Mouse (Mus musculus) stomach, embryonic 15.5 days (tissue): ENCODE measurements at regions not wholly inside any gene's neighbourhood (a gene's known extent, or its start where the extent isn't known, plus 50 kb on each side); places are given as distances from the start of the nearest gene placed in this dataset.

Source experiments
- ATAC-seq: fragments of 200-750 bp; cut with Nextera tagmentation; 2 replicates; pipeline ENCODE4 v1.8.0; 2017; ENCODE audit warnings: low read depth, moderate number of reproducible peaks, moderate TSS enrichment; ENCODE audit not compliant: insufficient read depth, low FRiP score
- H3K27ac ChIP-seq: fragments of 300-500 bp; sonication (generic); 2 replicates; pipeline ENCODE4 v1.5.1; 2015; ENCODE audit warnings: mild to moderate bottlenecking, inconsistent platforms
- H3K27me3 ChIP-seq: fragments of 300-500 bp; sonication (generic); replicated peaks from 2 replicates; pipeline ENCODE4 v1.6.1; 2015; ENCODE audit warnings: inconsistent platforms
- H3K36me3 ChIP-seq: fragments of 300-500 bp; sonication (generic); 2 replicates; pipeline ENCODE4 v1.6.1; 2015; ENCODE audit warnings: inconsistent platforms
- H3K4me1 ChIP-seq: fragments of 300-500 bp; sonication (generic); 2 replicates; pipeline ENCODE4 v1.6.1; 2015; ENCODE audit warnings: inconsistent platforms
- H3K4me2 ChIP-seq: fragments of 300-500 bp; sonication (generic); 2 replicates; pipeline ENCODE4 v1.6.1; 2015; ENCODE audit warnings: mild to moderate bottlenecking, inconsistent platforms
- H3K4me3 ChIP-seq: fragments of 300-500 bp; sonication (generic); replicated peaks from 2 replicates; pipeline ENCODE4 v1.5.1; 2015; ENCODE audit warnings: inconsistent platforms
- H3K9ac ChIP-seq: fragments of 300-500 bp; sonication (generic); 2 replicates; pipeline ENCODE4 v1.6.1; 2015; ENCODE audit warnings: inconsistent platforms
- H3K9me3 ChIP-seq: fragments of 300-500 bp; sonication (generic); 2 replicates; pipeline ENCODE4 v1.6.1; 2016; ENCODE audit warnings: inconsistent platforms
- WGBS: fragments of 180-500 bp; shearing (Covaris S2); methylation state at CpG from one replicate; pipeline ENCODE4 v1.1.7; 2015; 5-methylcytosine and 5-hydroxymethylcytosine counted together

DNA sequence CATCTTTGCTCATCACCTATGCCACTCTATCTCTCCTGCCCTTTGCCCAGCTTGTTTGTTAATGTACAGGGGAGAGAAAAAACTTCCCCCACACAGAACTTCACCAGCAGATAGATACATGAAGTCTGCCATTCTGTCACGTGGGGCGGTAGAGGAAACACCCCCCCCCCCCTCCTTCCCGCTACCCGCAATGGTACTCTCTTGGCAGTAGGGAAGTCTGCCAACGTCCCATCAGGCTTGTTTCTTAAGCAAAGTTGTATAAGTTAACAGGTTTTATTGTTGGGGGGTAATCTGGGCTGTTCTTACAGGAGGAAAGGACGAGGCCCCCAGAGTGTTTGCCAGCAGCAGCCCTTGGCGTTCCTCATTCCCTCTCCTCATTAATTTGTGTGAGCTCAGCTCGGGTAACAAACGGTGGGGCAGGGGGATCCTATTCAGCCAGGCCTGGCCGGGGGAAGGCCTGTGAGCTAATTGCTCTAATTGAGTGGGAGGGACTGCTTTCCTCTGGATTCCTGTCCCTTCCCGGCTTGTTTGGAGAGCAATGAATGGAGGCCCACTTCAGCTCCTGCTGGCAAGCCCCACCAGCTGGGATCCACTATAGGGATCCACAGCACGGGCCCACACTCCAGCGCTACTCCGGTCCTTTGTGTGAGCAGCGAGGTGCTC lies 292.5 kb downstream of the Bcl11a start:
- ATAC-seq: no peak
- H3K27ac ChIP-seq: no peak overlapping the region

GRCm38 (mm10) chr11:24370861-24371686 lies 293.2 kb downstream of the Bcl11a start:
- ATAC-seq: no peak
- Histone ChIP-seq H3K36me3 (no peaks in the 10 kb centered on the region), H3K4me3 (no peak overlapping the region), H3K27ac (no peak overlapping the region), H3K9ac (no peak overlapping the region), H3K9me3 (no peaks in the 10 kb centered on the region), H3K27me3 (no peaks in the 10 kb centered on the region), H3K4me1 (peaks cover 7% of the 10 kb centered on the region; the same call in 1 of the 2 replicates), H3K4me2 (no peak overlapping the region)
- 72% methylated on average over 10 of the region's 10 CpGs for WGBS

More for the DNA sequence above, 292.5 kb downstream of the Bcl11a start:
- Histone ChIP-seq H3K4me3 (no peak overlapping the region), H3K9ac (no peak overlapping the region), H3K9me3 (no peaks in the 10 kb centered on the region), H3K27me3 (no peaks in the 10 kb centered on the region), H3K36me3 (no peaks in the 10 kb centered on the region), H3K4me2 (no peak overlapping the region), H3K4me1 (peaks cover 7% of the 10 kb centered on the region; the same call in 1 of the 2 replicates)
- WGBS: 37% methylated on average over 15 of the region's 15 CpGs

GRCm38 (mm10) chr11:24371687-24371950 lies 293.8 kb downstream of the Bcl11a start:
- H3K36me3 ChIP-seq: no peaks in the 10 kb centered on the region
- H3K9ac ChIP-seq: no peak overlapping the region
- 63% methylated on average over 5 of the region's 5 CpGs for WGBS
- no peak for ATAC-seq
- H3K4me2 ChIP-seq: no peak overlapping the region
- peaks cover 7% of the 10 kb centered on the region; the same call in 1 of the 2 replicates for H3K4me1 ChIP-seq
- no peak overlapping the region for H3K27ac ChIP-seq
- no peaks in the 10 kb centered on the region for H3K27me3 ChIP-seq
- H3K4me3 ChIP-seq: no peak overlapping the region
- no peaks in the 10 kb centered on the region for H3K9me3 ChIP-seq

DNA sequence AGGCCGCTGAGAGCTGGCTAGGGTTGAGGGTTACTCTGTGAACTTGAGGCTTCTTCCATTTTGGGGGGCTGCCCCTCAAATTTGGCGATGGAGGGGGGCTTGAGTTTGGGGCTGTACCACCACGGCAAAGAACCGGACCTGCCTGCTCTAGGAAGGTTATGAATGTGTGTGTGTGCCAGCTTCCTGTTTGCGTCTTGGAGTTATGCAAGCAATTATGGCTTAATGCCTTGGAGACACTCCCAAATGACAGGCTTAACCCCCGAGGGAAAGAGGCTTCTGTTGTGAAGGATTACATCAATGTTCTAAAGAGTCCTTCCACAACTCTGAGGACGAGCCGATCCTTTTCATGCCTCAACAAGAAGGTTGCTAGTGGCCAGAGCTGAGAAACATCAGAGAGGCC lies 294.1 kb downstream of the Bcl11a start:
- Histone ChIP-seq H3K4me1 (peaks cover 7% of the 10 kb centered on the region; the same call in 1 of the 2 replicates), H3K4me2 (no peak overlapping the region), H3K9me3 (no peaks in the 10 kb centered on the region), H3K4me3 (no peak overlapping the region), H3K9ac (no peak overlapping the region), H3K27me3 (no peaks in the 10 kb centered on the region), H3K27ac (no peak overlapping the region), H3K36me3 (no peaks in the 10 kb centered on the region)
- WGBS: 44% methylated on average over 8 of the region's 8 CpGs
- no peak for ATAC-seq

DNA sequence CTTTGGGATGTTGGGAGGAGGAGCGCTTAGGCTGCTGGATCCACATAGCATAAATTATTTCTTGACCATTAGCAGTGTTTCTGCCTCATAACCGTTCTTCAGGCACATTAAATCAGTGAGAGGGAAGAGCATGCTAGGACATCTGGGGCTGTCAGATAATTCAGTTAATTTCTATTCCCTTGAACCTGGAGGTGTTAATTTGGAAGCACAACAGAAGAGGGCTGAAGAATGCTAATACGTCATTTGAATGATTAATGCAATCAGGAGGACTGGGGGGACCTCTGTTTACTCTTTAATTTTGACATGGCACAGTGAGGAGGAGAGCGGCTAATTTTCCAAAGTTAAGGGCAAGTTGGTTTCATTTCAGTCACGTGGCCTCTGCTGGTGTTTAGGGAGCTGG lies 294.8 kb downstream of the Bcl11a start:
- no peak overlapping the region for H3K9ac ChIP-seq
- no peaks in the 10 kb centered on the region for H3K36me3 ChIP-seq
- no peaks in the 10 kb centered on the region for H3K9me3 ChIP-seq
- H3K4me2 ChIP-seq: no peak overlapping the region
- 58% methylated on average over 5 of the region's 5 CpGs for WGBS
- ATAC-seq: no peak
- no peaks in the 10 kb centered on the region for H3K27me3 ChIP-seq
- H3K27ac ChIP-seq: no peak overlapping the region
- peaks cover 7% of the 10 kb centered on the region; the same call in 1 of the 2 replicates for H3K4me1 ChIP-seq
- H3K4me3 ChIP-seq: no peak overlapping the region

- H3K36me3 ChIP-seq: no peaks in the 10 kb centered on the region
These were observed 295.4 kb downstream of the Bcl11a start for GRCm38 (mm10) chr11:24373301-24373700.

GRCm38 (mm10) chr11:24377530-24377929 lies 299.7 kb downstream of the Bcl11a start:
- Histone ChIP-seq H3K9ac (no peak overlapping the region), H3K36me3 (no peaks in the 10 kb centered on the region), H3K27me3 (no peaks in the 10 kb centered on the region), H3K27ac (no peak overlapping the region), H3K4me1 (no peaks in the 10 kb centered on the region), H3K4me2 (no peak overlapping the region), H3K9me3 (no peaks in the 10 kb centered on the region), H3K4me3 (no peak overlapping the region)
- no peak for ATAC-seq
- WGBS: 49% methylated on average over 2 of the region's 2 CpGs

More at GRCm38 (mm10) chr11:24373301-24373700, 295.4 kb downstream of the Bcl11a start:
- peaks cover 7% of the 10 kb centered on the region; the same call in 1 of the 2 replicates for H3K4me1 ChIP-seq
- no peaks in the 10 kb centered on the region for H3K27me3 ChIP-seq
- H3K9me3 ChIP-seq: no peaks in the 10 kb centered on the region
- H3K9ac ChIP-seq: no peak overlapping the region
- no peak overlapping the region for H3K27ac ChIP-seq
- WGBS: 58% methylated on average over 4 of the region's 4 CpGs
- no peak for ATAC-seq
- no peak overlapping the region for H3K4me2 ChIP-seq
- no peak overlapping the region for H3K4me3 ChIP-seq

DNA sequence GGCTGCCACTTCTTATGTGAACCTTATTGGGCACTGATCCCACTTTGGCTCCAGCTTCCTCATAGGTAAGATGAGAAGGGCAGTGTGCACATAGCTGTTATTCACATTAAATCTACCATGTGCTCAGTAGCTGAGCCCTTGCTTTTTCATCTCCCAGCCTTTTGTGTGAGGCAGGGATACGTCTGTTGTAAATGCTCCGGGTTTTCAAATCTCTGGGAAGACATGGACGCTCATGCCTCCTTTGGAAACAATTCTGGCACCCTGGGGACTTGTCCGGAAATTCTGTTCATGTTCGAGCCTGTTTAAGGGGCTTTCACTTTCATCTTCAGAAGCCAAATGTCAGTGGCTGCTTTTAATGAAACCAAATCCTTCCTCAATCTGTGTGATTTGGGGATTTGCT lies 312.7 kb downstream of the Bcl11a start:
- Histone ChIP-seq H3K4me1 (no peaks in the 10 kb centered on the region), H3K27me3 (no peaks in the 10 kb centered on the region), H3K27ac (no peak overlapping the region), H3K4me3 (no peak overlapping the region), H3K36me3 (no peaks in the 10 kb centered on the region), H3K4me2 (no peak overlapping the region), H3K9ac (no peak overlapping the region), H3K9me3 (no peaks in the 10 kb centered on the region)
- WGBS: 56% methylated on average over 5 of the region's 5 CpGs
- ATAC-seq: no peak

DNA sequence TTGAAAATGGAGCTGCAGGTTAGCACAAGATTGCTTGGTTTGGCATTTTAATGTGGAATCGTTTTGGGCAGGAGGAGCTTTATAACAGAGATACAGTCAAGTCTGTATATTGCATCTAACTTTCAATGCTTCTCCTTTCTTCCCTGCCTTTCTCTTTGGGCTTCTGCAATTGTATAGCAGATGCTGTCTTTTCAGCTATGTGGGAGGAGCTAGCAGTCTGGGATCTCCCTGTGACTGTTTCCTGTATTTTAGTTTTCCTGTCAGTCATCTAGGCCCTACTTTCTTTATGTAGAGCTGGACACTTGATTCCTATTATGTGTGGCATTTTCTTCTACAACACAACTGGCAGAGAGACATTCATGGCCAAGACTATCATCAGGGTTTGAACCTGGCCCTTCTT lies 313.5 kb downstream of the Bcl11a start:
- no peak for ATAC-seq
- WGBS: 61% methylated on average over 1 of the region's 1 CpGs
- Histone ChIP-seq H3K27me3 (no peaks in the 10 kb centered on the region), H3K4me1 (no peaks in the 10 kb centered on the region), H3K4me3 (no peak overlapping the region), H3K36me3 (no peaks in the 10 kb centered on the region), H3K27ac (no peak overlapping the region), H3K4me2 (no peak overlapping the region), H3K9me3 (no peaks in the 10 kb centered on the region), H3K9ac (no peak overlapping the region)

- 89% methylated on average over 2 of the region's 2 CpGs for WGBS
These were observed 317.6 kb downstream of the Bcl11a start for GRCm38 (mm10) chr11:24395478-24395877.

DNA sequence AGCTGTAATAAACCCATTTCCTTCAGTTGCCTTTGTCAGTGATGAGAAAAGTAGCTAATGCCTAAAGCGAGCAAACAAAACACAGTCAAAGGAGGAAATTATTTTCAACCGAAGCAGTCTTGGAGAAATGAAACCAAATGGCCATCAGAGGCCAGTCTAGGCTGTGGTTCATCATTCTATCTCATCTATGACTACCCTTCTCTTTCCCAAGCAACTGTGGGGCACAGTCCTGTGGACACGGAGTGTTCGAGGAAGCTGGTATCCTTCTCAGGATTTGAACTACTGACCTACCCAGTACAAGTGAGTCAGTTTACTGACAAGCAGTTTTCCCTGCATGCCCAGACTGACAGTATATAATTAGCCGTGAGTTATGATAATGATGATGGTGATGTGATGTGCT lies 319.1 kb downstream of the Bcl11a start:
- H3K27ac ChIP-seq: no peak overlapping the region
- H3K36me3 ChIP-seq: no peaks in the 10 kb centered on the region
- no peak overlapping the region for H3K4me3 ChIP-seq
- WGBS: 84% methylated on average over 5 of the region's 5 CpGs
- H3K27me3 ChIP-seq: no peaks in the 10 kb centered on the region
- H3K9me3 ChIP-seq: no peaks in the 10 kb centered on the region
- H3K4me1 ChIP-seq: no peaks in the 10 kb centered on the region
- no peak for ATAC-seq
- H3K9ac ChIP-seq: no peak overlapping the region
- H3K4me2 ChIP-seq: no peak overlapping the region

More at GRCm38 (mm10) chr11:24395478-24395877, 317.6 kb downstream of the Bcl11a start:
- Histone ChIP-seq H3K4me3 (no peak overlapping the region), H3K27ac (no peak overlapping the region), H3K9me3 (no peaks in the 10 kb centered on the region), H3K4me2 (no peak overlapping the region), H3K9ac (no peak overlapping the region), H3K4me1 (no peaks in the 10 kb centered on the region), H3K27me3 (no peaks in the 10 kb centered on the region), H3K36me3 (no peaks in the 10 kb centered on the region)
- ATAC-seq: no peak

GRCm38 (mm10) chr11:24397710-24398109 lies 319.9 kb downstream of the Bcl11a start:
- H3K4me2 ChIP-seq: no peak overlapping the region
- H3K4me1 ChIP-seq: no peaks in the 10 kb centered on the region
- no peak overlapping the region for H3K4me3 ChIP-seq
- H3K9me3 ChIP-seq: no peaks in the 10 kb centered on the region
- no peak for ATAC-seq
- no peak overlapping the region for H3K27ac ChIP-seq
- no peak overlapping the region for H3K9ac ChIP-seq
- no peaks in the 10 kb centered on the region for H3K36me3 ChIP-seq
- H3K27me3 ChIP-seq: no peaks in the 10 kb centered on the region
- 56% methylated on average over 1 of the region's 1 CpGs for WGBS
